Mouse (Mus musculus) liver, embryonic 12.5 days (tissue): ENCODE data around the gene Lztr1. TPM values are rescaled to one million over a fixed set of nuclear protein-coding genes. Genes with fewer than 3 reads are reported as not detected.

Experiments
- ATAC-seq: fragments of 200-750 bp; cut with Nextera tagmentation; 2 replicates; pipeline ENCODE4 v1.8.0; 2017; ENCODE audit warnings: moderate number of reproducible peaks, mild to moderate bottlenecking, moderate library complexity
- H3K27ac ChIP-seq: fragments of 300-500 bp; sonication (generic); 2 replicates; pipeline ENCODE4 v1.5.1; 2016; ENCODE audit warnings: mild to moderate bottlenecking
- H3K27me3 ChIP-seq: fragments of 300-500 bp; sonication (generic); replicated peaks from 2 replicates; pipeline ENCODE4 v1.6.1; 2016; ENCODE audit warnings: mild to moderate bottlenecking, moderate library complexity
- H3K36me3 ChIP-seq: fragments of 300-500 bp; sonication (generic); 2 replicates; pipeline ENCODE4 v1.6.1; 2016; ENCODE audit warnings: mild to moderate bottlenecking, moderate library complexity
- H3K4me1 ChIP-seq: fragments of 300-500 bp; sonication (generic); 2 replicates; pipeline ENCODE4 v1.6.1; 2016
- H3K4me2 ChIP-seq: fragments of 300-500 bp; sonication (generic); 2 replicates; pipeline ENCODE4 v1.6.1; 2016; ENCODE audit warnings: mild to moderate bottlenecking, moderate library complexity
- H3K4me3 ChIP-seq: fragments of 300-500 bp; sonication (generic); 2 replicates; pipeline ENCODE4 v1.5.1; 2016; ENCODE audit warnings: mild to moderate bottlenecking, moderate library complexity
- H3K9ac ChIP-seq: fragments of 300-500 bp; sonication (generic); 2 replicates; pipeline ENCODE4 v1.6.1; 2016; ENCODE audit warnings: mild to moderate bottlenecking, moderate library complexity
- H3K9me3 ChIP-seq: fragments of 300-500 bp; sonication (generic); replicated peaks from 2 replicates; pipeline ENCODE4 v1.6.1; 2016; ENCODE audit warnings: mild to moderate bottlenecking, moderate library complexity
- WGBS: fragments of 180-500 bp; shearing (Covaris S2); methylation state at CpG from one replicate; pipeline ENCODE4 v1.1.7; 2016; ENCODE audit not compliant: insufficient replicate concordance; 5-methylcytosine and 5-hydroxymethylcytosine counted together
- polyA plus RNA-seq: library from polyadenylated mRNA; unstranded; fragments of >200 nt; fragmentation: Nextera tagmentation; extraction: Ambion mirVana; gene quantifications from 2 replicates; pipeline ENCODE4 v1.2.1, GENCODE M21; 2016

Lztr1 gene
- polyA plus RNA-seq, 1 experiment from 2014 or later, result 31.4 TPM

- Histone ChIP-seq H3K27me3 (peaks cover 17% of the 10 kb centered on the region), H3K4me3 (0 out of 2 replicates have a peak overlapping the region, but pooled peaks have one; percentile 79), H3K9ac (no peak overlapping the region; the same call in 1 of the 2 replicates), H3K9me3 (no peaks in the 10 kb centered on the region), H3K36me3 (peaks cover 32% of the 10 kb centered on the region), H3K4me2 (peak overlapping the region; percentile 73), H3K27ac (0 out of 2 replicates have a peak overlapping the region, but pooled peaks have one; percentile 2), H3K4me1 (peaks cover 25% of the 10 kb centered on the region)
- WGBS, result 91% methylated on average over 2 of the region's 2 CpGs
- ATAC-seq, result no peak
Measured at GRCm38 (mm10) chr16:17510143-17510542, 1.7 kb downstream of the Lztr1 start.

GRCm38 (mm10) chr16:17510686-17511085 is 2.2 kb downstream of the Lztr1 start:
- Histone ChIP-seq H3K9ac (no peak overlapping the region), H3K27me3 (peaks cover 13% of the 10 kb centered on the region; the same call in 1 of the 2 replicates), H3K27ac (0 out of 2 replicates have a peak overlapping the region, but pooled peaks have one; percentile 2), H3K4me2 (peak overlapping the region; percentile 73; the same call in 1 of the 2 replicates), H3K36me3 (peaks cover 38% of the 10 kb centered on the region), H3K4me1 (peaks cover 25% of the 10 kb centered on the region), H3K9me3 (no peaks in the 10 kb centered on the region), H3K4me3 (0 out of 2 replicates have a peak overlapping the region, but pooled peaks have one; percentile 79)
- no peak for ATAC-seq
- WGBS, result 36% methylated on average over 2 of the region's 2 CpGs

GRCm38 (mm10) chr16:17511431-17511830 is 2.9 kb downstream of the Lztr1 start:
- no peak overlapping the region for H3K27ac ChIP-seq
- H3K27me3 ChIP-seq, result 0 out of 2 replicates have a peak, but pooled peaks cover 6% of the 10 kb centered on the region
- H3K9me3 ChIP-seq, result no peaks in the 10 kb centered on the region
- peaks cover 25% of the 10 kb centered on the region for H3K4me1 ChIP-seq
- H3K9ac ChIP-seq, result no peak overlapping the region
- H3K4me2 ChIP-seq, result no peak overlapping the region
- 74% methylated on average over 4 of the region's 4 CpGs for WGBS
- H3K4me3 ChIP-seq, result no peak overlapping the region
- H3K36me3 ChIP-seq, result peaks cover 45% of the 10 kb centered on the region
- ATAC-seq, result no peak

- Histone ChIP-seq H3K27me3 (no peaks in the 10 kb centered on the region), H3K9me3 (no peaks in the 10 kb centered on the region), H3K4me2 (no peak overlapping the region), H3K27ac (no peak overlapping the region), H3K9ac (no peak overlapping the region), H3K36me3 (peaks cover 98% of the 10 kb centered on the region), H3K4me1 (no peaks in the 10 kb centered on the region), H3K4me3 (no peak overlapping the region)
- 63% methylated on average over 2 of the region's 2 CpGs for WGBS
- ATAC-seq, result no peak
Measured at GRCm38 (mm10) chr16:17518910-17519309, 10.4 kb downstream of the Lztr1 start.

- H3K9me3 ChIP-seq, result no peaks in the 10 kb centered on the region
- no peak for ATAC-seq
- 80% methylated on average over 11 of the region's 11 CpGs for WGBS
Measured at GRCm38 (mm10) chr16:17524156-17524555, 15.7 kb downstream of the Lztr1 start.

GRCm38 (mm10) chr16:17525524-17525923 is 17.0 kb downstream of the Lztr1 start:
- Histone ChIP-seq H3K36me3 (peaks cover 86% of the 10 kb centered on the region), H3K4me3 (no peak overlapping the region), H3K27me3 (no peaks in the 10 kb centered on the region), H3K27ac (no peak overlapping the region), H3K9me3 (no peaks in the 10 kb centered on the region), H3K4me1 (peaks cover 17% of the 10 kb centered on the region), H3K4me2 (no peak overlapping the region), H3K9ac (no peak overlapping the region)
- ATAC-seq, result no peak
- 75% methylated on average over 3 of the region's 3 CpGs for WGBS

More at GRCm38 (mm10) chr16:17524156-17524555, 15.7 kb downstream of the Lztr1 start:
- no peak overlapping the region for H3K9ac ChIP-seq
- H3K36me3 ChIP-seq, result peaks cover 98% of the 10 kb centered on the region
- H3K27ac ChIP-seq, result no peak overlapping the region
- 0 out of 2 replicates have a peak, but pooled peaks cover 5% of the 10 kb centered on the region for H3K4me1 ChIP-seq
- H3K4me2 ChIP-seq, result no peak overlapping the region
- H3K4me3 ChIP-seq, result no peak overlapping the region
- H3K27me3 ChIP-seq, result no peaks in the 10 kb centered on the region

GRCm38 (mm10) chr16:17526223-17526622 is 17.7 kb downstream of the Lztr1 start:
- no peak overlapping the region for H3K9ac ChIP-seq
- no peaks in the 10 kb centered on the region for H3K9me3 ChIP-seq
- H3K27ac ChIP-seq, result peak overlapping the region; percentile 39; the same call in 1 of the 2 replicates
- peaks cover 79% of the 10 kb centered on the region for H3K36me3 ChIP-seq
- 76% methylated on average over 6 of the region's 6 CpGs for WGBS
- no peak overlapping the region for H3K4me2 ChIP-seq
- no peak for ATAC-seq
- H3K4me1 ChIP-seq, result peaks cover 18% of the 10 kb centered on the region
- no peaks in the 10 kb centered on the region for H3K27me3 ChIP-seq
- H3K4me3 ChIP-seq, result no peak overlapping the region

- ATAC-seq, result no peak
- peaks cover 31% of the 10 kb centered on the region for H3K4me1 ChIP-seq
Measured at GRCm38 (mm10) chr16:17527606-17528005, 19.1 kb downstream of the Lztr1 start.

GRCm38 (mm10) chr16:17528276-17528675 is 19.8 kb downstream of the Lztr1 start:
- Histone ChIP-seq H3K36me3 (peaks cover 59% of the 10 kb centered on the region), H3K4me2 (no peak overlapping the region), H3K9ac (no peak overlapping the region), H3K4me1 (peaks cover 33% of the 10 kb centered on the region), H3K27me3 (no peaks in the 10 kb centered on the region; the same call in 1 of the 2 replicates), H3K4me3 (no peak overlapping the region), H3K27ac (no peak overlapping the region), H3K9me3 (no peaks in the 10 kb centered on the region)
- WGBS, result 85% methylated on average over 13 of the region's 13 CpGs
- no peak for ATAC-seq

More at GRCm38 (mm10) chr16:17527606-17528005, 19.1 kb downstream of the Lztr1 start:
- Histone ChIP-seq H3K27me3 (no peaks in the 10 kb centered on the region; the same call in 1 of the 2 replicates), H3K4me3 (no peak overlapping the region), H3K4me2 (no peak overlapping the region), H3K9me3 (no peaks in the 10 kb centered on the region), H3K27ac (no peak overlapping the region), H3K36me3 (peaks cover 65% of the 10 kb centered on the region), H3K9ac (no peak overlapping the region)

- 13% methylated on average over 17 of the region's 17 CpGs for WGBS
- no peak for ATAC-seq
Measured at GRCm38 (mm10) chr16:17529981-17530586, 21.6 kb downstream of the Lztr1 start.

GRCm38 (mm10) chr16:17530640-17531288 is 22.3 kb downstream of the Lztr1 start, which contains the start of gene Thap7:
Gene Thap7, minus strand, starts transcription at chr16:17531136.
- H3K9me3 ChIP-seq, result no peaks in the 10 kb centered on the region
- under 1% methylated on average over 67 of the region's 67 CpGs for WGBS
- peaks cover 36% of the 10 kb centered on the region for H3K36me3 ChIP-seq
- peak within 1 kb of the TSS; percentile 97 for H3K4me2 ChIP-seq
- H3K4me3 ChIP-seq, result peak within 1 kb of the TSS; percentile 74
- peak; percentile 96 for ATAC-seq
- peak within 1 kb of the TSS; percentile 88 for H3K9ac ChIP-seq
- peak within 1 kb of the TSS; percentile 95 for H3K27ac ChIP-seq
- no peaks in the 10 kb centered on the region; the same call in 1 of the 2 replicates for H3K27me3 ChIP-seq
- peaks cover 33% of the 10 kb centered on the region for H3K4me1 ChIP-seq

More at GRCm38 (mm10) chr16:17529981-17530586, 21.6 kb downstream of the Lztr1 start:
- Histone ChIP-seq H3K27ac (peak overlapping the region; percentile 95), H3K9me3 (no peaks in the 10 kb centered on the region), H3K4me2 (peak overlapping the region; percentile 97), H3K36me3 (peaks cover 42% of the 10 kb centered on the region), H3K27me3 (no peaks in the 10 kb centered on the region; the same call in 1 of the 2 replicates), H3K9ac (peak overlapping the region; percentile 88), H3K4me1 (peaks cover 33% of the 10 kb centered on the region), H3K4me3 (peak overlapping the region; percentile 74)

GRCm38 (mm10) chr16:17532271-17532670 is 23.8 kb downstream of the Lztr1 start:
- Histone ChIP-seq H3K27me3 (no peaks in the 10 kb centered on the region; the same call in 1 of the 2 replicates), H3K36me3 (peaks cover 21% of the 10 kb centered on the region), H3K4me1 (peaks cover 33% of the 10 kb centered on the region), H3K9ac (no peak overlapping the region), H3K27ac (no peak overlapping the region), H3K4me3 (no peak overlapping the region), H3K4me2 (no peak overlapping the region; the same call in 1 of the 2 replicates), H3K9me3 (no peaks in the 10 kb centered on the region)
- no peak for ATAC-seq
- WGBS, result 52% methylated on average over 4 of the region's 4 CpGs
